Mouse (Mus musculus) liver, postnatal 0 days (tissue): ENCODE data around the gene Adgrf1.

Experiments
- CTCF ChIP-seq: sonication (generic); IDR thresholded peaks from 2 replicates; pipeline ENCODE4 v1.5.1; 2016; ENCODE audit warnings: antibody characterized with exemption, low read depth
- EP300 ChIP-seq: IDR thresholded peaks from 2 replicates; pipeline ENCODE4 v1.6.1; 2016; ENCODE audit warnings: antibody characterized with exemption, low read depth, mild to moderate bottlenecking

DNA sequence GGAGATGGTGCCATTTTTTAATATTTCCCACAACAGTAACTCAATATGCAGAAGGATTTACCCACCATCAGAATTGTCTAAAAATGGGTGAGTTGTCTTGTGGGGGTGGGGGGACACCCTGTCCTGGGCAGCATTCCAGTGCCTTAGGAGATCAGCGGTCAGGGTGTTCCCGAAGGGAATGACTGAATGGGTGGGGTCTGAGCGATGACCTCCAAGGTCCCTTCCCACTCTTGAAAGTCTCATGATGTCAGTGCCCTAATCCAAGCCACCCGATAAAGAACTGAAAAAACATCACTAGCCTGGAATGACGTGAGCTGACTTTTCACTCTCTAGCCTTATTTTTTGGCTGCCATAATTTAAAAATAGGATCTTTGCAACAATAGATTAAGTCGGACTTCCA, 95.2 kb downstream of the Adgrf1 start:
- no peak for TF ChIP-seq CTCF
- no peak for TF ChIP-seq EP300
